Mouse (Mus musculus) thymus, postnatal 10 days (tissue): ENCODE data around the gene Lrrc1.
A peak's percentile ranks its signal among the peaks of the same experiment; 100 is the strongest.

Source experiments
- DNase-seq, 2 experiments: peaks; one replicate each; pipeline ENCODE4 v3.0.0; 2021; ENCODE audit warnings: low spot score in 2 of 2

The Lrrc1 gene

GRCm38 (mm10) chr9:77543351-77544321 is 1.0 kb downstream of the Lrrc1 start:
- peak; percentile 63 for DNase-seq

GRCm38 (mm10) chr9:77541556-77541955 is 3.1 kb downstream of the Lrrc1 start:
- no peak for DNase-seq

GRCm38 (mm10) chr9:77539232-77539631 is 5.4 kb downstream of the Lrrc1 start:
- no peak for DNase-seq

GRCm38 (mm10) chr9:77537357-77537756 is 7.3 kb downstream of the Lrrc1 start:
- DNase-seq, result no peak

- no peak for DNase-seq
Measured at GRCm38 (mm10) chr9:77536832-77537231, 7.8 kb downstream of the Lrrc1 start.

- no peak for DNase-seq
Measured at GRCm38 (mm10) chr9:77536286-77536685, 8.4 kb downstream of the Lrrc1 start.

GRCm38 (mm10) chr9:77535021-77535744 is 9.5 kb downstream of the Lrrc1 start:
- no peak for DNase-seq

GRCm38 (mm10) chr9:77528379-77529041 is 16.2 kb downstream of the Lrrc1 start:
- no peak for DNase-seq

GRCm38 (mm10) chr9:77527170-77527569 is 17.5 kb downstream of the Lrrc1 start:
- no peak for DNase-seq

GRCm38 (mm10) chr9:77526715-77527114 is 18.0 kb downstream of the Lrrc1 start:
- DNase-seq, result no peak

- no peak for DNase-seq
Measured at GRCm38 (mm10) chr9:77525595-77526295, 18.9 kb downstream of the Lrrc1 start.

GRCm38 (mm10) chr9:77523793-77524192 is 20.9 kb downstream of the Lrrc1 start:
- DNase-seq, result no peak

GRCm38 (mm10) chr9:77522476-77522875 is 22.2 kb downstream of the Lrrc1 start:
- no peak for DNase-seq

- DNase-seq, result no peak
Measured at GRCm38 (mm10) chr9:77519198-77519597, 25.5 kb downstream of the Lrrc1 start.

GRCm38 (mm10) chr9:77516782-77517364 is 27.8 kb downstream of the Lrrc1 start:
- no peak for DNase-seq

GRCm38 (mm10) chr9:77513892-77514291 is 30.8 kb downstream of the Lrrc1 start:
- peak; percentile 70 to 71 for DNase-seq

GRCm38 (mm10) chr9:77512220-77512619 is 32.5 kb downstream of the Lrrc1 start:
- peak; percentile 20 to 38 for DNase-seq

- no peak for DNase-seq
Measured at GRCm38 (mm10) chr9:77510574-77510973, 34.1 kb downstream of the Lrrc1 start.

- DNase-seq, result no peak
Measured at GRCm38 (mm10) chr9:77507743-77508394, 36.8 kb downstream of the Lrrc1 start.

GRCm38 (mm10) chr9:77502548-77503438 is 41.9 kb downstream of the Lrrc1 start:
- DNase-seq, result no peak
